8 mouse cellular contexts compared by ENCODE assay signal in the genomic region with DNA sequence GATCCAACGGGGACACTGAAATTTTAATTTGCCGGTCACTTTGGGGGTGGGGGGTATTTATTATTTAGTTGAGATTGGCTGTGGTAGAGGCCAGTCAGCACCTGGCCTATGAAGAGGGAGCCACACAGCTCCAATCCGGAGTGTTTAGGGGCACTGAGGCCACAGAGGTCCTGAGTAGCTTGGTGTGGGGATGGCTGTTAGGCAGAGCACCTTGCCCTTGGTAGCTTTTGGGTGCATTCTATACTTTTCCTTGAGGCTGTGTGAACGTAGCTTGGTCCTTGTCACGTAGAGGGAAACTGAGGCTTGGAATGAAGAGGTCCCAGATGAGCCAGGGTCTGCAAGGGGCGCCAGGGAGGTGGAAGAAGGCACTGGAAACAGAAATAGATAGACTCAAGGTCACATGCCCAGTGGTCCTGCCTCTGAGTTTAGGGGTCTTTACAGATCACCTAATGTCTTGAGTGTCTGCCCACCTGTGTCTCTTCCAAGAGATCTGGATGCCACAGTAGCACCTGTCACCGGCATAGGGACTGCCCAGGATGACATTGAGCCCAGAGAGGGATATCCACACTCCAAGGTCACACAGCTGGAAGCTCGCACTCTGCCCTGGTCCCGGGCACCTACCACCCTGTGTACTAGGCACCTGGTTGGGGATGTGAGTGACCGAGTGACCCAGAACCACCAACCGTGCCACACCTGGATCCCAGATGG. TPM values are rescaled to one million over a fixed set of nuclear protein-coding genes. Genes with fewer than 3 reads are reported as not detected.
DNase-seq lines count a peak whose midpoint lies in the region; ATAC-seq and TF ChIP-seq lines count a peak whose summit lies in the region.

No protein-coding gene starts in this region.

- peaks cover 74% of the 10 kb centered on the region for H3K4me1 ChIP-seq in heart, embryonic 13.5 days
- peaks cover 14% of the 10 kb centered on the region for H3K4me1 ChIP-seq in bone marrow, adult 2 months (ENCODE audit: control insufficient read depth, insufficient read depth, low read length)
- peaks cover 55% of the 10 kb centered on the region for H3K4me1 ChIP-seq in heart, postnatal 0 days (ENCODE audit: control insufficient read depth, insufficient read depth)
- H3K4me1 ChIP-seq in midbrain, embryonic 10.5 days, result peaks cover 76% of the 10 kb centered on the region

- no peak for ATAC-seq in heart, embryonic 13.5 days (ENCODE audit: extremely low read depth, insufficient number of reproducible peaks, low FRiP score, low TSS enrichment)
- ATAC-seq in heart, postnatal 0 days (ENCODE audit: insufficient read depth, low read depth), result no peak

- no peaks in the 10 kb centered on the region for H3K9me3 ChIP-seq in heart, embryonic 13.5 days
- no peaks in the 10 kb centered on the region for H3K9me3 ChIP-seq in heart, postnatal 0 days (replicated peaks; ENCODE audit: control insufficient read depth, low read length)
- H3K9me3 ChIP-seq in midbrain, embryonic 10.5 days (replicated peaks), result no peaks in the 10 kb centered on the region

- DNase-seq in heart, adult 8-10 months (ENCODE audit: low spot score), result no peak
- DNase-seq in heart, postnatal 0 days (ENCODE audit: low spot score), result peak; percentile 17
- no peak for DNase-seq in midbrain, embryonic 10.5 days (ENCODE audit: low spot score)
- DNase-seq in spleen, postnatal 4 days (ENCODE audit: low spot score in 2 of 2), result no peak
- no peak for DNase-seq in retina, embryonic 14.5 days (ENCODE audit: low spot score)
- DNase-seq in left cerebral cortex, postnatal 4 days, result no peak

- peaks cover 9% of the 10 kb centered on the region for H3K27me3 ChIP-seq in heart, embryonic 13.5 days (replicated peaks)
- H3K27me3 ChIP-seq in heart, postnatal 0 days (ENCODE audit: control insufficient read depth, insufficient read depth, low read length), result no peaks in the 10 kb centered on the region
- H3K27me3 ChIP-seq in midbrain, embryonic 10.5 days (ENCODE audit: low read depth, poor library complexity, severe bottlenecking), result peaks cover 22% of the 10 kb centered on the region

- peak overlapping the region; percentile 96 for H3K4me3 ChIP-seq in heart, embryonic 13.5 days
- peak overlapping the region; percentile 67 for H3K4me3 ChIP-seq in bone marrow, adult 2 months (replicated peaks; ENCODE audit: control insufficient read depth, low read depth, low read length)
- H3K4me3 ChIP-seq in heart, postnatal 0 days (ENCODE audit: low read depth, low read length), result peak overlapping the region; percentile 74
- H3K4me3 ChIP-seq in midbrain, embryonic 10.5 days, result peak overlapping the region; percentile 89

- intact Hi-C loops in left cerebral cortex, postnatal 4 days (cut with DNase I), result no loop called here

- H3K27ac ChIP-seq in heart, embryonic 13.5 days (replicated peaks), result peak overlapping the region; percentile 92
- peak overlapping the region; percentile 29; the same call in 1 of the 2 replicates for H3K27ac ChIP-seq in bone marrow, adult 2 months (ENCODE audit: control insufficient read depth, insufficient read depth, low read depth, low read length, poor library complexity)
- peak overlapping the region; percentile 92 for H3K27ac ChIP-seq in heart, postnatal 0 days (ENCODE audit: low read depth)
- peak overlapping the region; percentile 97 for H3K27ac ChIP-seq in midbrain, embryonic 10.5 days (replicated peaks)

- peak overlapping the region; percentile 94 for H3K9ac ChIP-seq in heart, embryonic 13.5 days
- H3K9ac ChIP-seq in heart, postnatal 0 days (replicated peaks; ENCODE audit: low read depth, low read length), result peak overlapping the region; percentile 80

- peak overlapping the region; percentile 95 for H3K4me2 ChIP-seq in heart, embryonic 13.5 days
- peak overlapping the region; percentile 92 for H3K4me2 ChIP-seq in heart, postnatal 0 days (ENCODE audit: low read depth, low read length)

- H3K36me3 ChIP-seq in heart, embryonic 13.5 days, result peaks cover 10% of the 10 kb centered on the region
- peaks cover 9% of the 10 kb centered on the region for H3K36me3 ChIP-seq in heart, postnatal 0 days (replicated peaks; ENCODE audit: control insufficient read depth, insufficient read depth, low read length)
- peaks cover 12% of the 10 kb centered on the region for H3K36me3 ChIP-seq in midbrain, embryonic 10.5 days

- WGBS in heart, embryonic 13.5 days, result 56% methylated on average over 11 of the region's 11 CpGs
- 47% methylated on average over 11 of the region's 11 CpGs for WGBS in bone marrow, adult 2 months
- WGBS in heart, postnatal 0 days, result 50% methylated on average over 11 of the region's 11 CpGs
- 62% methylated on average over 11 of the region's 11 CpGs for WGBS in midbrain, embryonic 10.5 days

- no peak for TF ChIP-seq CTCF in bone marrow, adult 2 months (IDR thresholded peaks at IDR 0.05; ENCODE audit: control insufficient read depth, insufficient read depth, low read length)
- TF ChIP-seq CTCF in heart, postnatal 0 days (IDR thresholded peaks at IDR 0.05; ENCODE audit: low read depth), result no peak

- no peak for TF ChIP-seq POLR2A in bone marrow, adult 2 months (IDR thresholded peaks at IDR 0.05; ENCODE audit: borderline replicate concordance, control insufficient read depth, low read depth, low read length)

- no peak for TF ChIP-seq EP300 in heart, postnatal 0 days (IDR thresholded peaks at IDR 0.05; ENCODE audit: low read depth)

RNA-seq across cellular contexts. Expression of a gene that starts 4.0 kb away (rescaled TPM):
- 19.5 and 20.1 TPM in 2 replicates for polyA plus RNA-seq in heart, embryonic 13.5 days (2015; fragmentation: Nextera tagmentation; extraction: Ambion mirVana)
- 10 to 100 TPM; 39.4 to 41.9 (median 40.7) TPM for total RNA-seq in heart, adult 8-10 months (2022)
- polyA plus RNA-seq in bone marrow, adult 2 months (2011; ENCODE audit: insufficient read depth, insufficient read length, low replicate concordance, missing spikeins), result 28.2 and 31.0 TPM in 2 replicates
- total RNA-seq in heart, postnatal 0 days (2014; rRNA removed; ENCODE audit: low replicate concordance), result 57.8 and 68.6 TPM in 2 replicates
- polyA plus RNA-seq in heart, postnatal 0 days (2015; fragmentation: Nextera tagmentation; extraction: Ambion mirVana), result 27.8 and 32.3 TPM in 2 replicates
- 7.8 and 9.8 TPM in 2 replicates for polyA plus RNA-seq in midbrain, embryonic 10.5 days (2016; fragmentation: Nextera tagmentation; extraction: Ambion mirVana)
- total RNA-seq in left cerebral cortex, postnatal 4 days (2021), result 10 to 100 TPM; 23.3 to 24.7 TPM

RNA-seq across cellular contexts. Expression of a gene that starts 28.7 kb away (rescaled TPM):
- 35.7 and 40.3 TPM in 2 replicates for polyA plus RNA-seq in heart, embryonic 13.5 days (2015; fragmentation: Nextera tagmentation; extraction: Ambion mirVana)
- 10 to 100 TPM; 16.8 to 18.6 (median 17.0) TPM for total RNA-seq in heart, adult 8-10 months (2022)
- 11.1 and 29.0 TPM in 2 replicates for polyA plus RNA-seq in bone marrow, adult 2 months (2011; ENCODE audit: insufficient read depth, insufficient read length, low replicate concordance, missing spikeins)
- 14.4 and 19.6 TPM in 2 replicates for total RNA-seq in heart, postnatal 0 days (2014; rRNA removed; ENCODE audit: low replicate concordance)
- polyA plus RNA-seq in heart, postnatal 0 days (2015; fragmentation: Nextera tagmentation; extraction: Ambion mirVana), result 19.8 and 20.7 TPM in 2 replicates
- polyA plus RNA-seq in midbrain, embryonic 10.5 days (2016; fragmentation: Nextera tagmentation; extraction: Ambion mirVana), result 61.4 and 68.5 TPM in 2 replicates
- total RNA-seq in left cerebral cortex, postnatal 4 days (2021), result 10 to 100 TPM; 29.6 to 30.4 TPM

RNA-seq across cellular contexts. Expression of a gene that starts 33.3 kb away (rescaled TPM):
- 150 TPM in 2 replicates for polyA plus RNA-seq in heart, embryonic 13.5 days (2015; fragmentation: Nextera tagmentation; extraction: Ambion mirVana)
- 100 to 1,000 TPM; 110 to 137 (median 130) TPM for total RNA-seq in heart, adult 8-10 months (2022)
- polyA plus RNA-seq in bone marrow, adult 2 months (2011; ENCODE audit: insufficient read depth, insufficient read length, low replicate concordance, missing spikeins), result 57.6 and 108 TPM in 2 replicates
- 177 and 208 TPM in 2 replicates for total RNA-seq in heart, postnatal 0 days (2014; rRNA removed; ENCODE audit: low replicate concordance)
- 130 and 133 TPM in 2 replicates for polyA plus RNA-seq in heart, postnatal 0 days (2015; fragmentation: Nextera tagmentation; extraction: Ambion mirVana)
- 215 TPM in 2 replicates for polyA plus RNA-seq in midbrain, embryonic 10.5 days (2016; fragmentation: Nextera tagmentation; extraction: Ambion mirVana)
- total RNA-seq in left cerebral cortex, postnatal 4 days (2021), result 100 to 1,000 TPM; 153 to 167 TPM

RNA-seq across cellular contexts. Expression of a gene that starts 37.5 kb away (rescaled TPM):
- 393 and 411 TPM in 2 replicates for polyA plus RNA-seq in heart, embryonic 13.5 days (2015; fragmentation: Nextera tagmentation; extraction: Ambion mirVana)
- 1,000 to 10,000 TPM; 1,076 to 1,267 (median 1,170) TPM for total RNA-seq in heart, adult 8-10 months (2022)
- polyA plus RNA-seq in bone marrow, adult 2 months (2011; ENCODE audit: insufficient read depth, insufficient read length, low replicate concordance, missing spikeins), result 347 and 468 TPM in 2 replicates
- total RNA-seq in heart, postnatal 0 days (2014; rRNA removed; ENCODE audit: low replicate concordance), result 1,828 and 2,004 TPM in 2 replicates
- 353 and 370 TPM in 2 replicates for polyA plus RNA-seq in heart, postnatal 0 days (2015; fragmentation: Nextera tagmentation; extraction: Ambion mirVana)
- 528 and 571 TPM in 2 replicates for polyA plus RNA-seq in midbrain, embryonic 10.5 days (2016; fragmentation: Nextera tagmentation; extraction: Ambion mirVana)
- 1,000 to 10,000 TPM; 1,312 to 1,322 TPM for total RNA-seq in left cerebral cortex, postnatal 4 days (2021)

RNA-seq across cellular contexts. Expression of a gene that starts 40.3 kb away (rescaled TPM):
- 0.83 and 1.1 TPM in 2 replicates for polyA plus RNA-seq in heart, embryonic 13.5 days (2015; fragmentation: Nextera tagmentation; extraction: Ambion mirVana)
- total RNA-seq in heart, adult 8-10 months (2022), result under 1 TPM in 3 of 4 experiments, not detected in 1; 0.14 to 0.53 (median 0.27) TPM
- 0.87 TPM in 1 of 2 replicates, not detected in the other for polyA plus RNA-seq in bone marrow, adult 2 months (2011; ENCODE audit: insufficient read depth, insufficient read length, low replicate concordance, missing spikeins)
- 1.3 TPM in 1 of 2 replicates, not detected in the other for total RNA-seq in heart, postnatal 0 days (2014; rRNA removed; ENCODE audit: low replicate concordance)
- 0.55 and 0.93 TPM in 2 replicates for polyA plus RNA-seq in heart, postnatal 0 days (2015; fragmentation: Nextera tagmentation; extraction: Ambion mirVana)
- polyA plus RNA-seq in midbrain, embryonic 10.5 days (2016; fragmentation: Nextera tagmentation; extraction: Ambion mirVana), result 0.35 and 0.60 TPM in 2 replicates
- total RNA-seq in left cerebral cortex, postnatal 4 days (2021), result under 1 TPM; 0.22 to 0.60 TPM

Comparison
In these comparisons a context has a peak if more than half of its experiments do, and no peak if none do; other contexts are left out.
1. H3K27ac ChIP-seq: peak in every context shown above with its lines; median percentile 97 in midbrain, embryonic 10.5 days; 92 in heart, embryonic 13.5 days; 92 in heart, postnatal 0 days; 29 in bone marrow, adult 2 months.